Mouse (Mus musculus) erythroblast, embryonic 14.5 days (primary cell): Measurements from ENCODE around the gene Olfr555. TPM values are rescaled to one million over a fixed set of nuclear protein-coding genes. Genes with fewer than 3 reads are reported as not detected.

Experiments
- H3K27me3 ChIP-seq: 2 replicates; pipeline ENCODE4 v1.6.1; 2012; ENCODE audit warnings: inconsistent platforms; ENCODE audit not compliant: control insufficient read depth
- H3K36me3 ChIP-seq: 2 replicates; pipeline ENCODE4 v1.6.1; 2012; ENCODE audit warnings: mild to moderate bottlenecking, inconsistent platforms; ENCODE audit not compliant: control insufficient read depth
- H3K4me1 ChIP-seq: 2 replicates; pipeline ENCODE4 v1.6.1; 2012; ENCODE audit warnings: inconsistent platforms; ENCODE audit not compliant: control insufficient read depth
- H3K4me3 ChIP-seq: replicated peaks from 2 replicates; pipeline ENCODE3; 2012; ENCODE audit warnings: moderate library complexity, mild to moderate bottlenecking, inconsistent platforms
- H3K9me3 ChIP-seq: 2 replicates; pipeline ENCODE4 v1.6.1; 2012; ENCODE audit warnings: low read length, inconsistent platforms, mixed read lengths; ENCODE audit not compliant: control insufficient read depth
- GATA1 ChIP-seq: IDR thresholded peaks from 2 replicates; pipeline ENCODE4 v1.6.1; 2012; ENCODE audit warnings: low read length, inconsistent platforms, mixed read lengths
- TAL1 ChIP-seq: IDR thresholded peaks from 3 replicates; pipeline ENCODE4 v1.6.1; 2012; ENCODE audit warnings: low read length, inconsistent platforms, mixed read lengths
- polyA plus RNA-seq: library from polyadenylated mRNA; stranded (reverse); fragments of >175 nt; gene quantifications from 2 replicates; pipeline ENCODE4 v1.2.3, GENCODE M21; 2012

Gene Olfr555
- polyA plus RNA-seq, 1 experiment: not detected

DNA sequence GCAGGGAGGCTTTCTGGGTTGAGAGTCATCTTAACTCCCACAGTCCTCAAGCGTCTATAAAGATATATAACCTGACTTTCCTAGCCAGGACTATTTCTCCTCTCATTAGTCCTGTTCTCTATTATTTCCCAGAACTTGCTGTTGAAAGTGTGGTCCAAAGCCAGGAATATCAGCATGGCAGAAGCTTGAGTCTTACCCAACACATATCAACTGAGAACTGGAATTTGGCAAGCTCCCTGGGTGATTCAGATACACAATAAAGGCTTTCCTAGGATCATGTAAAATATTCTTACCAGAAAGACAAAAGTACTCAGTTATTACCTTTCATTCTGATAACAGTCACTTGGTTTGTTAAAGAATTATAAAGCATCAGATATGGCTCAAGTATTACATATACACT is 23.3 kb downstream of the Olfr555 start:
- H3K36me3 ChIP-seq: no peaks in the 10 kb centered on the region
- TF ChIP-seq TAL1 (no peak), GATA1 (no peak)
- no peaks in the 10 kb centered on the region for H3K27me3 ChIP-seq
- H3K9me3 ChIP-seq: no peaks in the 10 kb centered on the region
- H3K4me1 ChIP-seq: peaks cover 2% of the 10 kb centered on the region
- no peak overlapping the region for H3K4me3 ChIP-seq

DNA sequence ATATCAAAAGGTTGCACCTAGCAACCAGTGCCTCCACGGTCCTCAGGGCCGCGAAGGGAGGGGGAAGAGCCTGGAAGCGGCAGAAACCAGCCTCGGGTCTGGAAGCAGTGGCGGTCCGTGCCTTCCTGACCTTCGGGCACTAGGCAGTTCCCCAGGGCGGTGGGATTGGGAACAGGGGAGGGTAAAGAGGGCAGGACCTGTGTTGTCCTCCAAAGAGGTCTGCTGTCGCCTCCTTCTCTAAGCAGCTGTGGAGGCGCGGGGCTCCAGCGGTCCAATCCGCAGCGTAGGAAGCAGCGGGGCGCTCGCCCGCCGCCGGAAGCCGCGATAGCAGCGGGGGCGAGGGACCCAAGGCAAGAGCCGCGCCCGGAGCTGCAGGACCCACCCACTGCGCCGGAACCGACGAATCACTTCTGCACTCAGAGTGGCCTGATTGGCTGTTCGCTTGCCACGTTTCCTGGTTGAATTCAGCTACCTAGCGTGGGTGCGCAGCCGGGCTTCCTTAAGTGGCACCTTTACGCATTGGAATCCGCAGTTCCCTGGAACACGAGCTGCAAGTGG is 28.4 kb downstream of the Olfr555 start, which contains the start of gene Trim68:
TSS of gene Trim68 (minus strand) at position 384 of the 558 bp plus-strand sequence.
- peak within 1 kb of the TSS; percentile 64 for H3K4me3 ChIP-seq
- H3K27me3 ChIP-seq: no peaks in the 10 kb centered on the region
- H3K4me1 ChIP-seq: peaks cover 6% of the 10 kb centered on the region
- H3K36me3 ChIP-seq: no peaks in the 10 kb centered on the region
- no peaks in the 10 kb centered on the region for H3K9me3 ChIP-seq
- TF ChIP-seq GATA1: no peak

DNA sequence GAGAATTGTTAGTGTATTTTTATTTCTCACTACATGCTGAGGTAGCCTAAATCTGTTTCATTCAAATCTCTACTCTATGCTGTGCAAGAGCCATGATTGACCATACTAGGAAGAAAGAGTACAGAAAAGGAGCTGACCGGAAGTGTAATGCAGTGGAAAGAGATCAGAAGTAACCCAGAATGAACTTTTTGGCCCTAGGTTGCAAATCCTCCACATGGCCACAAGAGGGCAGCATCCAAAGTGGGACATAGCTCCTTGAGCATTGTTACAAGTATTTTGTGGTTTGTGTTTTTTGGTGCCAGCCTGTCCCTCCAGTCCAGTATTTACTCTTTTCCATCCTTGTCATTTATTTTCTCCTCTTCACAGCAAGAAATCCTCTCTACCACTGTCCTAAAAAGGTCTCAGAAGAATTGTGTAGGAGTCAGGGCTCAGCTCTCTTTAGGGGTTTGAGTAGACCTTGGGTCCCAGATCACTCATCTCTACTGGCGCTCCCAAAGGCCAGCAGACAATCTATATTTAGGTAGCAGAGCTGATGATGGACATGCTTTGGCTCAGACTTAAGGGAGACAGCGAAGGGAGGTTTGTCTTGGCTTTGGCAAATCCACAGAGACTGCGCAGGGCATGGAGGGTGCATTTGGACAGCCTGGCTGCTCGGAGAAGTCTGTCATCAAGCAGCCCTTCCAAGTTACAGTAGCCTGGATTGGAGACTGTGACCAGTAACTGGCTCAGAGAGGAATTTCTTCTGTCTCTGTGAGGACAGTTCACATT is 36.9 kb downstream of the Olfr555 start, which contains the start of gene Olfr557:
TSS of gene Olfr557 (plus strand) at position 553 of the 768 bp plus-strand sequence.
- Histone ChIP-seq H3K36me3 (no peaks in the 10 kb centered on the region), H3K27me3 (no peaks in the 10 kb centered on the region), H3K4me3 (no peak within 1 kb of the TSS), H3K9me3 (no peaks in the 10 kb centered on the region), H3K4me1 (no peaks in the 10 kb centered on the region)
- TF ChIP-seq GATA1 (no peak), TAL1 (no peak)

GRCm38 (mm10) chr7:102698461-102698860 is 39.8 kb downstream of the Olfr555 start:
- no peaks in the 10 kb centered on the region for H3K9me3 ChIP-seq
- no peaks in the 10 kb centered on the region for H3K27me3 ChIP-seq
- no peaks in the 10 kb centered on the region for H3K4me1 ChIP-seq
- TF ChIP-seq TAL1 (no peak), GATA1 (no peak)
- no peak overlapping the region for H3K4me3 ChIP-seq
- H3K36me3 ChIP-seq: no peaks in the 10 kb centered on the region

DNA sequence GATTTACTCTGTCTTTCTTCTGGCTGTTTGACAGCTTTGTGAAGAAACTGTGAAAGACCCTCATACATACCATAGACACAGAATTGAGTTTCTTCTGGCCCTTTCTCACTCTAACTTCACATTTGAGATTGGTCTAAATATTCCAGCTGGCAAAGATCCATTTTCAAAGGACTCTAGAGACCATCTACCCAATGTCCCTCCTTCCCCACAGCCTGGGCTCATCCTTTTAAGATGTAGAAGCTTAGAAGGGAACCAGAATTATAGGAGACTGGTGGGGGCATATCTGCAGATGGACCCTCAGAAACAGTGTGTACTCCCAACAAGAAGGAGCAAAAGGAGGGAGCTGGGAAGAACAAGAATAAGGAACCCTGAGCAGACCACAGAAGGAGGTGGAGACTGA is 43.3 kb downstream of the Olfr555 start, which contains the start of gene Olfr558:
TSS of gene Olfr558 (plus strand) at position 301 of the 400 bp plus-strand sequence.
- TF ChIP-seq TAL1 (no peak), GATA1 (no peak)
- Histone ChIP-seq H3K4me1 (no peaks in the 10 kb centered on the region), H3K36me3 (no peaks in the 10 kb centered on the region), H3K9me3 (no peaks in the 10 kb centered on the region), H3K4me3 (no peak within 1 kb of the TSS), H3K27me3 (no peaks in the 10 kb centered on the region)

Other genes with a start within 250 kb of the Olfr555 start
- 14.9 and 31.0 TPM in 2 replicates for gene Rrm1, start 217.1 kb upstream of the Olfr555 start, polyA plus RNA-seq
- not detected in 2 replicates for gene Olfr543, start 177.1 kb upstream of the Olfr555 start, polyA plus RNA-seq
- not detected in 2 replicates for gene Olfr544, start 170.5 kb upstream of the Olfr555 start, polyA plus RNA-seq
- gene Olfr545, start 159.2 kb upstream of the Olfr555 start, polyA plus RNA-seq: not detected in 2 replicates
- not detected in 2 replicates for gene Olfr547, start 124.1 kb upstream of the Olfr555 start, polyA plus RNA-seq
- gene Olfr548-ps1, start 117.9 kb upstream of the Olfr555 start, polyA plus RNA-seq: not detected in 2 replicates
- not detected in 2 replicates for gene Olfr549, start 109.0 kb upstream of the Olfr555 start, polyA plus RNA-seq
- gene Trim21, start 93.3 kb upstream of the Olfr555 start, polyA plus RNA-seq: 0.09 and 0.26 TPM in 2 replicates
- gene Olfr550, start 87.4 kb upstream of the Olfr555 start, polyA plus RNA-seq: not detected in 2 replicates
- not detected in 2 replicates for gene Olfr551, start 66.9 kb upstream of the Olfr555 start, polyA plus RNA-seq
- not detected in 2 replicates for gene Olfr552, start 61.1 kb upstream of the Olfr555 start, polyA plus RNA-seq
- not detected in 2 replicates for gene Olfr553, start 40.6 kb upstream of the Olfr555 start, polyA plus RNA-seq
- not detected in 2 replicates for gene Olfr554, start 20.4 kb upstream of the Olfr555 start, polyA plus RNA-seq
- gene Olfr556, start 6.1 kb downstream of the Olfr555 start, polyA plus RNA-seq: not detected in 2 replicates
- gene Trim68, start 28.5 kb downstream of the Olfr555 start, polyA plus RNA-seq: 0.05 TPM in 1 of 2 replicates, not detected in the other
- gene Olfr557, start 37.1 kb downstream of the Olfr555 start, polyA plus RNA-seq: not detected in 2 replicates
- gene Olfr558, start 43.4 kb downstream of the Olfr555 start, polyA plus RNA-seq: not detected in 2 replicates
- gene Olfr33, start 60.2 kb downstream of the Olfr555 start, polyA plus RNA-seq: not detected in 2 replicates
- not detected in 2 replicates for gene Olfr559, start 68.7 kb downstream of the Olfr555 start, polyA plus RNA-seq
- gene Olfr560, start 100.5 kb downstream of the Olfr555 start, polyA plus RNA-seq: not detected in 2 replicates
- gene Olfr78, start 100.6 kb downstream of the Olfr555 start, polyA plus RNA-seq: 0.04 TPM in 1 of 2 replicates, not detected in the other
- not detected in 2 replicates for gene Olfr561, start 112.4 kb downstream of the Olfr555 start, polyA plus RNA-seq
- gene Olfr564, start 144.7 kb downstream of the Olfr555 start, polyA plus RNA-seq: not detected in 2 replicates
- not detected in 2 replicates for gene Olfr566, start 199.9 kb downstream of the Olfr555 start, polyA plus RNA-seq
- gene Olfr568, start 218.3 kb downstream of the Olfr555 start, polyA plus RNA-seq: not detected in 2 replicates
- not detected in 2 replicates for gene Olfr569, start 232.1 kb downstream of the Olfr555 start, polyA plus RNA-seq
- not detected in 2 replicates for gene Olfr570, start 235.8 kb downstream of the Olfr555 start, polyA plus RNA-seq